Mouse (Mus musculus): Measurements from ENCODE around the gene Olfr56. TPM values are rescaled to one million over a fixed set of nuclear protein-coding genes. Genes with fewer than 3 reads are reported as not detected.
A peak's percentile ranks its signal among the peaks of the same experiment; 100 is the strongest.
"Not testable (repeated sequence)": the region's sequence is repeated elsewhere in the genome, so short reads cannot be mapped to it uniquely, and the experiment has no call there.

Gene Olfr56
- not detected in 2 replicates for polyA plus RNA-seq (2012; ENCODE audit: insufficient read depth, insufficient read length, missing spikeins)

DNA sequence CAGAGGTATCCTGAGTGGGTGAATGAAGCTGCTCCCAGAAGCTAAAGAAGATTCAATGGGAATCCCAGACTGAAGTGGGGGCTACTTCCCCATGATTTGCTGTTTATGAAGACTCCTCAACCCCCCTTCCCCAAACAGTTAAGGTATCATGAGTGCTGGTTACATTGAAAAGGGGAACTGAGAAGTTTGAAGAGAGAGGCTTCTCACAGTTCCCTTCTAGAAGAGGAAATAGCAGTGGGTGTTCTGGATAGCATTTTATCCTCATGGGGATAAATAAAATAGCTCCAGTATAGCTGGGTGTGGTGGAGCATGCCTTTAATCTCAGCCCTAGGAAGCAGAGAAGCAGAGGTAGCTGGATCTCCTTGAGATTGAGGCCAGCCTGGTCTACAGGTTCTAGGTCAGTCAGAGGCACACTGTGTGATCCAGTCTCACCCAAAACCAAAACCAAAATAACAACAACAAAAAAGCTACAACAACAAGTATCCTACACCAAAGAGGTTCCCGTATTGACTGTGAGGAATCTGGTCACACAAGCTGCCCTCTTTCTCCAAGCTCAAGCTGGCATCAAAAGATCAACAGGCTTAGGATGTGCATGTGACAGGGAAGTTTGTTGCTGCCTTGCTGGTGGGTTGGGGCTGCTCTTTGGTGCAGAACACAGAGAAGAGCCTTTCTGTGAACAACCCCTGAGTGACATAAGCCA, at the start of gene Olfr56:
Olfr56 (plus strand) TSS at position 650 of the 700 bp plus-strand sequence.
- H3K4me1 ChIP-seq (ENCODE audit: control insufficient read depth, insufficient read depth, insufficient read length, low read length); H3K4me3 ChIP-seq (ENCODE audit: insufficient read depth, low read depth, low read length): not testable (repeated sequence)
- peak within 1 kb of the TSS; percentile 48; the same call in 1 of the 2 replicates for H3K27ac ChIP-seq (replicated peaks; ENCODE audit: low read depth, low read length)

DNA sequence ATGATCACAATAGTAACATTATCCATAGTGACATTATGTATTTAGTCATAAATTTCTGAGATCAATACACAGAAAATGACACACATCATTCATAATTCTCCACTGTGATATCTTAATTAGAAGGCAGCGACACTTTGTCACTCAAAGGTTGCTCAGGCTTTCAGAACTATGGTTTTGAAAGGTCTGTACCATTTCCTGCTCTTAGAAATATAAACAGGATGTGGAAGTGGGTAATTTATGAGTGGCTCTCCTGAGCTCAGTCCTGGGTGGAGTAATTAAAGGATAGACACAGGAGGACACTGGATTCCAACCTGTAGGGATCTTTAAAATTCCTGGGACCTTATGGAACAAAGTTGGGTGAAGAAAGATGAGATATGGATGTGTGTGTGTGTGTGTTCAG, 45.3 kb upstream of the Olfr56 start:
- not testable (repeated sequence) for H3K4me3 ChIP-seq (ENCODE audit: insufficient read depth, low read depth, low read length); H3K4me1 ChIP-seq (ENCODE audit: control insufficient read depth, insufficient read depth, insufficient read length, low read length); H3K27ac ChIP-seq (replicated peaks; ENCODE audit: low read depth, low read length)

DNA sequence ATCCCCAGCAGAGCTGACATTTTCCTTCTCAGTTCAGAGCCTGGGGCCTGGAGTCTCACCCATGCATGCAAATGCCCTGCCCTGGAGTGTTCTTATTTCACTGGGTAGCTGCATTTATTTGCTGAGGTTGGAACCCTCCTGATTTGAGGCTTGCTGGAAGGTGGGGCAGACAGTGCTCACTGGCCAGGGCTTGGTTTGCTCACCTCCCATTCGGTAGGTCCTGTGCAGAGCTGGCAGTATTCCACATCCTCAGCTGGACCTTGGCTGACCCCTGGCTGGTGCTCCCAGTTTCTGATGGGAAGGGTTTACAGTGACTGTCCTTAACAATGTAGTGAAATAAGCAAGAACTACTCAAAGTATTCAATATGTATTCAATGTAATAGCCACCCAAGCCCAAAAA, 44.8 kb upstream of the Olfr56 start:
- H3K4me3 ChIP-seq (ENCODE audit: insufficient read depth, low read depth, low read length); H3K4me1 ChIP-seq (ENCODE audit: control insufficient read depth, insufficient read depth, insufficient read length, low read length); H3K27ac ChIP-seq (replicated peaks; ENCODE audit: low read depth, low read length): not testable (repeated sequence)

GRCm38 (mm10) chr11:48935291-48935690, 43.4 kb upstream of the Olfr56 start:
- H3K27ac ChIP-seq (replicated peaks; ENCODE audit: low read depth, low read length), result not testable (repeated sequence)

GRCm38 (mm10) chr11:48939286-48939685, 39.4 kb upstream of the Olfr56 start:
- H3K4me3 ChIP-seq (ENCODE audit: insufficient read depth, low read depth, low read length); H3K4me1 ChIP-seq (ENCODE audit: control insufficient read depth, insufficient read depth, insufficient read length, low read length); H3K27ac ChIP-seq (replicated peaks; ENCODE audit: low read depth, low read length): not testable (repeated sequence)

More at GRCm38 (mm10) chr11:48935291-48935690, 43.4 kb upstream of the Olfr56 start:
- not testable (repeated sequence) for H3K4me1 ChIP-seq (ENCODE audit: control insufficient read depth, insufficient read depth, insufficient read length, low read length); H3K4me3 ChIP-seq (ENCODE audit: insufficient read depth, low read depth, low read length)

GRCm38 (mm10) chr11:48946090-48946489, 32.6 kb upstream of the Olfr56 start, which contains the start of gene Psme2b:
TSS of gene Psme2b (minus strand) at chr11:48946190.
- not testable (repeated sequence) for H3K4me1 ChIP-seq (ENCODE audit: control insufficient read depth, insufficient read depth, insufficient read length, low read length); H3K27ac ChIP-seq (replicated peaks; ENCODE audit: low read depth, low read length); H3K4me3 ChIP-seq (ENCODE audit: insufficient read depth, low read depth, low read length)

GRCm38 (mm10) chr11:48974686-48975085, 4.0 kb upstream of the Olfr56 start:
- H3K4me1 ChIP-seq (ENCODE audit: control insufficient read depth, insufficient read depth, insufficient read length, low read length); H3K27ac ChIP-seq (replicated peaks; ENCODE audit: low read depth, low read length); H3K4me3 ChIP-seq (ENCODE audit: insufficient read depth, low read depth, low read length): not testable (repeated sequence)

- H3K27ac ChIP-seq (replicated peaks; ENCODE audit: low read depth, low read length), result peak within 1 kb of the TSS; percentile 48; the same call in 1 of the 2 replicates
- not testable (repeated sequence) for H3K4me1 ChIP-seq (ENCODE audit: control insufficient read depth, insufficient read depth, insufficient read length, low read length); H3K4me3 ChIP-seq (ENCODE audit: insufficient read depth, low read depth, low read length)
Observed at GRCm38 (mm10) chr11:48979251-48979650, 562 bp downstream of the Olfr56 start, which contains the start of gene 9930111J21Rik1. TSS of gene 9930111J21Rik1 (minus strand) at chr11:48979398.

DNA sequence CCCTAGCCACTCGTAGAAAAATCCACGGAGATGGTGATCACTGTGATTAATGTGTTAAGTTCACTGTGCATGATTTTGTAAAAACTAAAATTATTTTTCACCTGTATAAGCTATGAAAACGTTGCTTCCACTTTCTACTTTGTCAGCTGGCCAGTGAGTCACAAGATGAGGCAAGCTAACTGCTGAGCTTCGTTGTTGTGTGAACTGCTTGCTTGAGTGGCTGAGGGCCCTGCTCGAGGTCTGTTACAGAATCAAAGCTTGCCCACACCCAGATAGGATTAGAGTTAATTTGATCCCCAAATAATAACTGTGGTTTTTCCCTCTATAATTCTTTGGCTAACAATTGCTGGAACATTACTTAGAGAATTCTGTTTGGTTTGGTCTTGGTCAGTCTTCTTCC, 1.4 kb downstream of the Olfr56 start:
- not testable (repeated sequence) for H3K4me3 ChIP-seq (ENCODE audit: insufficient read depth, low read depth, low read length); H3K4me1 ChIP-seq (ENCODE audit: control insufficient read depth, insufficient read depth, insufficient read length, low read length); H3K27ac ChIP-seq (replicated peaks; ENCODE audit: low read depth, low read length)

GRCm38 (mm10) chr11:48982848-48983247, 4.2 kb downstream of the Olfr56 start:
- H3K27ac ChIP-seq (replicated peaks; ENCODE audit: low read depth, low read length); H3K4me1 ChIP-seq (ENCODE audit: control insufficient read depth, insufficient read depth, insufficient read length, low read length); H3K4me3 ChIP-seq (ENCODE audit: insufficient read depth, low read depth, low read length): not testable (repeated sequence)

DNA sequence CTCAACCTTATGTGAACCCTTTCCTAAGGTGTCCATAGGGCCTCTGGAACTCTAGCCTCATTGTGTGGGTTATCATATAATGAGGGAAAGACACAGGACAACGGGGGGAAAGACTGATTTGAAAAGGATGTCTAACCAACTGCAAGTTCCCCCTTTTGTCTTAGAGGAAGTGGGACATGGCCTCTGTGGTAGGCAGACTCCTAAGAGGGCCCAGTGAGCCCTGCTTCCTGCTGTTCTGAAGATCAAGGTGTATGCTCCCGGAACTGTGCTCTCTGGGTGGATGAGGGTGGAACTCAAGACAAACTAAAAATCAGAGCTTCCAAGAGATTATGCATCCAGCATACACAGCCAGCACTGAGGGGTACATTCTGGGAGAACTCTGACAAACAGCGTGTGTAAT, 9.5 kb downstream of the Olfr56 start:
- not testable (repeated sequence) for H3K4me3 ChIP-seq (ENCODE audit: insufficient read depth, low read depth, low read length); H3K27ac ChIP-seq (replicated peaks; ENCODE audit: low read depth, low read length)

GRCm38 (mm10) chr11:48989981-48990380, 11.3 kb downstream of the Olfr56 start:
- not testable (repeated sequence) for H3K4me1 ChIP-seq (ENCODE audit: control insufficient read depth, insufficient read depth, insufficient read length, low read length); H3K27ac ChIP-seq (replicated peaks; ENCODE audit: low read depth, low read length)
- H3K4me3 ChIP-seq (ENCODE audit: insufficient read depth, low read depth, low read length), result 0 out of 2 replicates have a peak overlapping the region, but pooled peaks have one; percentile 29

More for the DNA sequence above, 9.5 kb downstream of the Olfr56 start:
- not testable (repeated sequence) for H3K4me1 ChIP-seq (ENCODE audit: control insufficient read depth, insufficient read depth, insufficient read length, low read length)

DNA sequence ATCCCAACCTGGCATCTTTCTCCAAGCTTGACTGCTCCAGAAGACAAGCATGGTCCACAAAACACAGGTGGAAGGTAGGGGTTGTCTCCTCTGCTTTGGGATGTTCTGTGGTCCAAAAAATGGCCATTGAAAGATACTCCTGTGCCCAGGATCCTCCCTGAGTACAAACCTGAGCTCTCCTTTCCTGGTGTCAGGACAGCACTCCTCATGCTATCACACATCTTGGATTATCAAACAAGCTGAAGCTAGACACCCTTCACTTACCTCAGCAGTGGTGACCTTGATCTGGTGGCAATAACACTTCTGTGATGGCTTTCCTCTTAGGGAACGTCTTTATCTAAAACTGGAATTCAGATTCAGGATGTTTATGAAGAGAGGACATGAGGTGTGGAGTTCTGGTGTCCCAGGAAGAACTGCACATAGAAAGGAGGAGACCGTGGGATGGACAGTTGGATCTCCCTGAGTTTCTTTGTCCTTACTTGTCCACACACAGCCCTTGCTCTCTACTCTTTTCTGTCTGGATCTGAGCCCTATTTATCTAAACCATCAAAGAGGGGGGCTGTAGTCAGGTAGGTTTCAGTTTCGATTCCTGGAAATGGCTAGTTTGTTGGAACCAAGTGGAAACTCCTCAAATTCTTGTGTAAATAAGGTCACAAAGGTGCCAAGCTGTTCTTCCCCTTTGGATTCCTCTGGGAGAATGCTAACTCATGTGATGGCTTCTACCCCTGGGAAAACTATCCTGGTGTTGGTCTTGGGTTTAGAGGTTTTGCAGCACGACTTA, 13.2 kb downstream of the Olfr56 start, which contains the start of gene Gm12185:
Gm12185 (minus strand) TSS at position 487 of the 781 bp plus-strand sequence.
- peak within 1 kb of the TSS; percentile 72 for H3K27ac ChIP-seq (replicated peaks; ENCODE audit: low read depth, low read length)
- peak within 1 kb of the TSS; percentile 32 for H3K4me3 ChIP-seq (ENCODE audit: insufficient read depth, low read depth, low read length)
- H3K4me1 ChIP-seq (ENCODE audit: control insufficient read depth, insufficient read depth, insufficient read length, low read length), result not testable (repeated sequence)

DNA sequence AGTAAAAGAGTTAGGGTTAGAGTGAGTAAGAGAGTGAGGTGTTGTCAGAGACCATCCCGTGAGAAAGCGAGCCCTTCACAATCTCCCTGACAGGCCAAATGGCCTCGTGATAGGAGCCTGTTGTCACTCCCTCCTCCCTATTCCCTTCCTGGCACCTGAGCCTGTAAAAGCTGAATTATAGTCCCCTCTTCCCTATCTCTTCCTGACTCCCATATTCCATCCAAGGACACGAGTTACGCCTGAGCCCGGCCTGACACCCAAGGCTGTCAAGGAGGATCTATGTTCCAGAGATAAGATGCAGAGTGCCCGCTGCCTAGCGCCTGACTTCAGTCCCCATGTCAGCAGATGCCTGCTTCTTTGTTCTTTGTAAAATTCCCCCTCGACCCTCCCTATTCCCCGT, 14.6 kb downstream of the Olfr56 start:
- H3K27ac ChIP-seq (replicated peaks; ENCODE audit: low read depth, low read length), result peak overlapping the region; percentile 63; the same call in 1 of the 2 replicates
- not testable (repeated sequence) for H3K4me1 ChIP-seq (ENCODE audit: control insufficient read depth, insufficient read depth, insufficient read length, low read length); H3K4me3 ChIP-seq (ENCODE audit: insufficient read depth, low read depth, low read length)

GRCm38 (mm10) chr11:48994018-48994417, 15.3 kb downstream of the Olfr56 start, which contains the start of gene Tgtp1:
TSS of gene Tgtp1 (minus strand) at chr11:48994172.
- not testable (repeated sequence) for H3K4me3 ChIP-seq (ENCODE audit: insufficient read depth, low read depth, low read length); H3K4me1 ChIP-seq (ENCODE audit: control insufficient read depth, insufficient read depth, insufficient read length, low read length)
- H3K27ac ChIP-seq (replicated peaks; ENCODE audit: low read depth, low read length), result peak within 1 kb of the TSS; percentile 63

All from brown adipose tissue, adult 24 weeks (tissue).